Mouse (Mus musculus) cerebral cortex, adult 2 months (tissue): Measurements from ENCODE around the gene Eef2.

Experiments
- WGBS: fragments of 180-500 bp; shearing (Covaris S2); methylation state at CpG from one replicate; pipeline ENCODE4 v1.1.7; 2018; 5-methylcytosine and 5-hydroxymethylcytosine counted together

Eef2 gene

DNA sequence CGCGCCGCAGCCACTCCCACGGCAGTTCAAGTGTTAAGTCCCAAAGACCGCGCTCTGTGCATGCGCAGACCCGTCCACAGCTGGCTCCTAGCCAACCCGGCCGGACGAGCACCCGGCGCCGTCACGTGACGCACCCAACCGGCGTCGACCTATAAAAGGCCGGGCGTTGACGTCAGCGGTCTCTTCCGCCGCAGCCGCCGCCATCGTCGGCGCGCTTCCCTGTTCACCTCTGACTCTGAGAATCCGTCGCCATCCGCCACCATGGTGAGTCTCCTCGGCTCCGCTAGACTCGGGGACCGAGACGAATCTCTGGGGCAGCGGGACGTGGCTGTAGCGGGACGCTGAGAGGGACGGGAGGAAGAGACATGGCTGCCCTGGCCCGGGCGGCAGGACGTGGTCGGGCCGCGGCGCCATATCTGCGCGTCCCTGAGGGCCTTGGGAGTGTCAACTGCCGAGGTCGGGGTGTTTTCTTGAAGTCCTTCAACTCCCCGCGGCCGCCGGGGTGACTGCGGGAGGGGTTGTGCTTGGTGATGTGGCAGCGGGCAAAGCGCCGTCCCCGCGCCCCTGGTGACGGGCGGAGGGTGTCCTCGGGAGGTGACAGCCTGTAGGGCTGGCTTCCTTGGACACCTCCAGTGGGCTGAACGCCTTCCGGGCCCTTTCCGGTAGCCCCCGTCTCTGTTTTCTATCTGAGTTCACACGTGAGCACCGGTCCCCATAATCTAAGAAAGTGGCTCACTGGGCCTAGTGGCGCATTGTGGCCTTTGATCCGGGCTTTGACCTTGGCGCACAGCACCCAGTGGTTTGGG is at the start of gene Eef2:
TSS of gene Eef2 (plus strand) at position 166 of the 806 bp plus-strand sequence.
- under 1% methylated on average over 77 of the region's 77 CpGs for WGBS

DNA sequence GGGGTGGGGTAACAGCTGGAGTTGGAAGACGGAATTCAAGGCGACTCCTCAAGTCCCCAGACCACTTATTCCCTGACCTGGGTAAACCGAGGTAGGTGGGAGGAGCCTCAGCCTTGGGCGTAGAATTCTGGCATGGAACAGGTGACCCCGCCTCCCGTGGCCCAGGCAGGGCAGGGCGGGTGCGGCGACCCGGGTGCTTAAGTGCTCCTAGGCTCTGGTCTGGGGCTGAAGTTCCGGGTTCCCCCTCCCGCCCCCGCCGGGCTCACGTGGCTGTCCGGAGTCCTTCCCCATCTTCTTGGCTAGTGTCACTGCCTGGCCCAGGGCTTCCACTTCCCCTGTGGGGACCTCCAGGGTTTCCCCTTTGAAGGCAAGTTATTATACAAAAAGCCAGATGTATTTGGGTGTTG is 42.2 kb upstream of the Eef2 start:
- WGBS = 10% methylated on average over 16 of the region's 16 CpGs

DNA sequence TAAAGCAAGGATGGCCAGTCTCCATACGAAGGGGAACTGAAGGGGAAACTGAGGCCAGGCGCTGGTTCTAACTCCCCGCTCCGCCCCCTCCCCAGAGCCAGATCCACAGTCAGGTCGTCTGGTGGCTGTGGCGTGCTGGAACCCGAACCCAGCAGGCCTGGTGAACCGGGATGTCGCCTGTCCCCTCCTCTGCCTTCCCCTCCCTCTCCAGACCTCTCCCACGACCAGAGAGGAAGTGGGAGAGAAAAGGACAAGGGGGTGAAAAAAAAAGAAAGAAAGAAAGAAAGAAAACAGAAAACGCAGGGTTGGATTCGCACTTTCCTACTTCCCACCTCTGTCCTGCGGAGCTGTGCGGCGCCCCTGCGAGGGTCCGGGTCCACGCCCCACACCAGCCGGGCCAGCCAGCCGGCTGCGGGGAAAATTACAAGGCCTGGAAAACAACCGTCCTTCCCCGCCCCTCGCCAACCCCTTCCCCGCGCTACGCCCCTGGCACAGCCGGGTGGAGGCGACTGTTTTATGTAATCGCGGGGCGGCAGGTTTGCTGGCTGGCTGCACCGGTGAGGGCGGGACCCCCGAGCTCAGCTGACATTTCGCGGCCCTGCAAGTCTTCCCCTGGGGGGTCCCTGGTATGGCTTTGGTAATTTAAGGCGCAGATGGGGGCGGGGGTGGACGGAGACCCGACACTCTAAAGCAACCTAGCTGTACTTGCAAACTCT is 41.3 kb upstream of the Eef2 start, which contains the start of gene Zbtb7a:
TSS of gene Zbtb7a (plus strand) at position 255 of the 716 bp plus-strand sequence.
- 4% methylated on average over 41 of the region's 41 CpGs for WGBS

DNA sequence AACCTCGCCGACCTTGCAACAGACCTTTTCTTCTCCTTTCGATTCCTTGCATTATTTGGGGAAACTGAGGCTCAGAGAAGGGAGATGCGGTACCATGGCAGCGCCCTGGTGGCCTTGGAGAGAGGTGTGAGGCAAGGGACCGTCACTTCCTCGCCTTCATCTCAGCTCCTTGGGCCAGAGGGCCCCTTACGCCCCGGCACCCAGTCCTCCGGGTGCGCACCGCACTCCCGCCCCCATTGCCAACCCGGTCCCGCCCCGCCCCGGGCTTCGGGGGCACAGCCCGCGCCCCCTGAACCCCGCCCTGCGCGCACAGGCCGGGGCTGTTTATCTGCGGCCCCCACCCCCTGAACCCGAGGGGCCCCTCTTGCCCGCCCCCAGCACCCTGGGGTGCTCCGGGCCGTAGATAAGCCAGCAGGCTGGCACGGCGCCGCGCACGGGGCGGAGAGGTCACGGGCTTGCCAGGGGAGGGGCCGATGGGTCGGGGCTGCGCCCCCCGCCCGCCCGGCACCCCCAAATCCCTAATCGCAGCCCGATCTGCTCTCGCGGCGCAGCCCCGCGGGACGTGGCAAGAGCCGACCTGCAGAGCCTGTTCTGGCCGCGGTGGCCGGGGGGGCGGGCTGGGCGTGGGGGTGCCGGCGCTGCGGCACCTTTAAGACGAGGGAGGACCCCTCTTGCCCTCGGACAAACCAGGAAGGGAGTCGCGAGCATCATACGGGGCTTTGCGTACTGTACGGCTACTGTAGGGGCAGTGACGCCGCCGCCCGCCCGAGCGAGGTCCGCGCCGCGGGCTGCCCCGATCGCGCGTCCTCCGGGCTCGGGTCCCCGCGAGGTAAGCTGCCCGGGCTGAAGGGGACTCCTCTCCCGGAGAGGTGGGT is 40.4 kb upstream of the Eef2 start:
- WGBS = 1% methylated on average over 80 of the region's 86 CpGs

DNA sequence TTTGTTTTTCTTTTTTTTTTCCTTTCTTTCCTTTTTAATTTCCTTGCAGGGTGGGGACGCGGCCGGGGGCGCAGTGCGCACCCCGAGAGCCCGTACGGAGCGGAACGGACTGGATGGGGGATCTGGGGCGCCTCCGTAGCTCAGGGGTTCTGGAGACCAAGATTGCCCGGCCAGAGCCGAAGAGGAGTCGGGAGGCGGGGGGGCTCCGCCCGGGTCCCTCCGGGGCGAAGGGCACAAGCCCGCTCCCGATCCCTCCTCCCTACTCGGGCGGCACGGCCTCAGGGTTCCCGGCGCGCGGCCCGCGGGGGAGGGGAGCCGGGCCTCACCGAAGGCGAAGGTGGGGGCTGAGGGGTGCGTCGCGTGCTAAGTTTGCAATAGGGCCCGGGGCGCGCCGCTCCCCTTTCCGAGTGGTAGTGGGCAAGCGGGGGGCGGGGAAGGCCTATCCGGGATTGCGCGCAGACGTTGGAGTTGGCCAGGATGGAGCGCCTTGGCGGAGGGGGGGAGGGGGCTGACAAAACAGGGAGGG is 39.7 kb upstream of the Eef2 start:
- under 1% methylated on average over 49 of the region's 50 CpGs for WGBS

DNA sequence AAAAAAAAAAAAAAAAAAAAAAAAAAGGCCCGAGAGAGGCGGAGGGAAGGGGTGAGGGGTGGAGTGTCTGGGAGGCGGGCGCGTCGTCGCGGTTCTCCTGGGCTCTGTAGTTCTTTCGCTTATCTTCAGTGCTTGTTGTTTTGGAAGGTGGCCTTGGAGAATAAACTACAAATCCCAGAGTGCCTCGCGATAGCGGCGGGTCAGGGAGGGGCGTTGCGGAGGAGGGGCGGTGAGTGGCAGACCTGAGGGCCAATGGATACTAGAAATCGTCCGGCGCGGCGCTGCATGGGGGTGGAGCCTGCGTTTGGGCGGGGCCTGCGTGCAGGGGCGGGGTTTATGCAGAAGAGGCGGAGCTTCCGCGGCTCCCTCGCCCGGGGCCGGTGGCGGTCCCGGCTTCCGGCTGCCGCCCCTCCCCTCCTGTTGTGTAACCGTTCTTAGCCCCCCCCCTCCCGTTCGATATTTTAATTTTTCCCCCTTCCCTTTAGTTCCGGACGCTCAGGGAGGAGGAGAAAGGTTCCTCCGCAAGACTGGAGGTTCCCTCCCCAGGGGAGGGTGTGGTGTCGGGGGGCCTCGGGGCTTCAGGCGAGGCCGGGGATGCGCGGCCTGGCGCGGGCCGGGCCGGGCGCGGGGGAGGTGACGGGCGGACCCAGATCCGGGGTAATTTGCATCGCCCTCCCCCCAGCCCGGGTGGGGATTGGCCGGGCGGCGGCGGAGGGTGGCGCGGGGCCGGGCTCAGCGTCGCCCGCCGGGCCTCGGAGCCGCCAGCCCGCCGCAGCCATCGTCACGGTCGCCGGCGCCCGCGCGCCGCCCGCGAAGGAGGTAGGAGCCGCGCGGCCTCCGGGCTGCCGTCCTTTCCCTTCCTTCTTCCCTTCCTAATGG is 38.9 kb upstream of the Eef2 start:
- under 1% methylated on average over 86 of the region's 89 CpGs for WGBS

DNA sequence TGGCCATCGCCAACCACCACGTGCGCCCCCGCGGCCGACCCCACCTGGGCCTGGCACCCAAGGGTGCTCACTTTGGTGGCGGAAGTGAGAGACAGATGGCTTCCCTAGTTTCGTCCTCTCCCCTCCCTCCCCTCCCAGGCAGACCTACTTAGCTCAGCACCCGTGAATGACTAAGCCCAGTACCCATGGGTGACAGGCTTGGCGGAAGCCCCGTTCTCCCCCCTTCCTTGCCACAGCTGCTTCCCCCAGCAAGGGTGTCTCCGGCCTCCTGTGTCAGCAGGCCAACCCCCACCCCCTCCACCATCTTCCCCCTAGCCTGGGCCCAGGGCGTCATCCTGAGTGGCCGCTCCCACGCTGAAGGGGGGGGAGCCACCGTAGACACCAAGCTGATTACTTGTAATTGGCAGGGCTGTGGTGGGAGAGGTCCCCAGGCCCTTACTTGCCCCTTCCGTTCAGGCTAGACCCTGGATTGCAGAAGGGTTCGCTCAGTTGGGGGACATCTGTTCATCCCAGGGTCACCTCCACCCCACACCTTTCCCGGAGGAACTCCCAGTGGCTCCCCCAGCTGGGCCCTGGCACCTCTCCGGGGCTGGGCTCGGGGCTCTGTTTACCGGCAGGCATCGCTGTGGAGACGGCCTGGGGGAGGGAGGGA is 38.2 kb upstream of the Eef2 start:
- WGBS = 2% methylated on average over 23 of the region's 24 CpGs

DNA sequence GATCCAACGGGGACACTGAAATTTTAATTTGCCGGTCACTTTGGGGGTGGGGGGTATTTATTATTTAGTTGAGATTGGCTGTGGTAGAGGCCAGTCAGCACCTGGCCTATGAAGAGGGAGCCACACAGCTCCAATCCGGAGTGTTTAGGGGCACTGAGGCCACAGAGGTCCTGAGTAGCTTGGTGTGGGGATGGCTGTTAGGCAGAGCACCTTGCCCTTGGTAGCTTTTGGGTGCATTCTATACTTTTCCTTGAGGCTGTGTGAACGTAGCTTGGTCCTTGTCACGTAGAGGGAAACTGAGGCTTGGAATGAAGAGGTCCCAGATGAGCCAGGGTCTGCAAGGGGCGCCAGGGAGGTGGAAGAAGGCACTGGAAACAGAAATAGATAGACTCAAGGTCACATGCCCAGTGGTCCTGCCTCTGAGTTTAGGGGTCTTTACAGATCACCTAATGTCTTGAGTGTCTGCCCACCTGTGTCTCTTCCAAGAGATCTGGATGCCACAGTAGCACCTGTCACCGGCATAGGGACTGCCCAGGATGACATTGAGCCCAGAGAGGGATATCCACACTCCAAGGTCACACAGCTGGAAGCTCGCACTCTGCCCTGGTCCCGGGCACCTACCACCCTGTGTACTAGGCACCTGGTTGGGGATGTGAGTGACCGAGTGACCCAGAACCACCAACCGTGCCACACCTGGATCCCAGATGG is 37.5 kb upstream of the Eef2 start:
- 38% methylated on average over 11 of the region's 11 CpGs for WGBS

DNA sequence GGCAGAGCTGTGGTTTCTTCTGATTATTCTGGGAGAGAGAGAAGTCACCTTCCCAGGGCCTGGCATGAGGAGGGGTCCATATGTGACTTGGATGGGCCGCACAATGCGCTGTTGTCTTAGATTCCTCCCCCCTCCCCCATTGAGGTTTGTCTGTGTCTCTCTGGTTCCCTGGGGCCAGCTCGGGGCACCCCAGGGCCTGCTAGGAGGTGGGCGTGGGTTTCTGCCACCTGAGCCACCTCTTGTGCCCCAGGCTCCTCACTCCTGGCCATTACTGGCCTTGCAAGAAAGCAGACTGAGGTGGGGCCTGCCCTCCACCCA is 36.9 kb upstream of the Eef2 start:
- WGBS = 60% methylated on average over 4 of the region's 4 CpGs

DNA sequence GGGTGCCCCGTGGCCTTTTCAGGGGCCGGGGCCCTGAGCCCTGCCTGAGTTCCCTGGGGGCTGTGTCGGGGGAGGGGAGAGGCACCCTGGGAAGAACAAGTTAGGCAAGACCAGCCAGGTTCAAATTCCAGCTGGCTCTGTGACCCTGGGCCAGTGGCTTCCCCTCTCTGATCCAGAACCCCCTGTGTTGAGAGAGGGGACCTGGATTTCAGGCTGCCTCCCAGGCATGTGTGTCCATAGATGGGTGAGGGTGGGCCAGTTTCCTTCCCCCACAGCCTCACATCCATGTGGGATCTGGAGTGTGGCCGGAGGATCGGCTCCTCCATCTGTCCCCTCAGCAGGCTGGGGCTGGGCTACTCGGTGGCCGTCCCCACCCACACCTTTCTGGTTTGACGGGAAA is 36.4 kb upstream of the Eef2 start:
- WGBS = 27% methylated on average over 8 of the region's 8 CpGs

DNA sequence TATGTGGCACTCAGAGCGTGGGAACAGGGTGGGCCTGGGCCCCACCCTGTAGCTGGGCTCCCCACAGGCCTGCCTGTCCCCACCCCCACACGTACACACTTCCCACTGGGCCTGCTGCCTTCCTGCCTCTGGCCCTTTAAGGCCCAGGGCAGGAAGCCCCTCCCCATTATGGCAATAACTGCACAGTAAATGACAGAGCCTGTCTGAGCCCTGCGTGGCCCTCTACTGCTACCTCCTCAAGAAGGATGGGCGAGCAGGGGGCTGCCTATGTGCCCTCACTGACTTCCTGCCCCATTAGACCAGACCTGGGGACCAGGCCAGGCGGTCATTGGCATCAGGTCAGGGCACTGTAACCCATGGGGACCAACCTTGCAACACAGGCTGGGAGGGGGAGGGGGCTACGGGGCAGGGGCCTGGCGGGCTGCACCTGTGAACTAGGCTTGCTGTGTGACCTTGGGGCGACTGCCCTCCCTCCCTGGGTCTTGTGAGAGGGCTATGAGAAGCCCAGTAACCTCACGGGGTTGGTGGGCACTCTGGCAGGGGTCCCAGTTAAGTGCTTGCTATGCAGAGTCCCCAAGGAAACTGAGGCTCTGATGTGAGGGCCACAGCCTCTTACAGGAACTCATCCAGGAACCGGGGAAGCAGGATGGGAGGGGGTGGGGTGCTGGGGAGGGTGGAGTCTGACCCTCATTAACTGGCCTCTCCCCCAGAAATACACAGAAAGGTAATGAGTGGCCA is 35.5 kb upstream of the Eef2 start:
- WGBS = 40% methylated on average over 10 of the region's 10 CpGs

DNA sequence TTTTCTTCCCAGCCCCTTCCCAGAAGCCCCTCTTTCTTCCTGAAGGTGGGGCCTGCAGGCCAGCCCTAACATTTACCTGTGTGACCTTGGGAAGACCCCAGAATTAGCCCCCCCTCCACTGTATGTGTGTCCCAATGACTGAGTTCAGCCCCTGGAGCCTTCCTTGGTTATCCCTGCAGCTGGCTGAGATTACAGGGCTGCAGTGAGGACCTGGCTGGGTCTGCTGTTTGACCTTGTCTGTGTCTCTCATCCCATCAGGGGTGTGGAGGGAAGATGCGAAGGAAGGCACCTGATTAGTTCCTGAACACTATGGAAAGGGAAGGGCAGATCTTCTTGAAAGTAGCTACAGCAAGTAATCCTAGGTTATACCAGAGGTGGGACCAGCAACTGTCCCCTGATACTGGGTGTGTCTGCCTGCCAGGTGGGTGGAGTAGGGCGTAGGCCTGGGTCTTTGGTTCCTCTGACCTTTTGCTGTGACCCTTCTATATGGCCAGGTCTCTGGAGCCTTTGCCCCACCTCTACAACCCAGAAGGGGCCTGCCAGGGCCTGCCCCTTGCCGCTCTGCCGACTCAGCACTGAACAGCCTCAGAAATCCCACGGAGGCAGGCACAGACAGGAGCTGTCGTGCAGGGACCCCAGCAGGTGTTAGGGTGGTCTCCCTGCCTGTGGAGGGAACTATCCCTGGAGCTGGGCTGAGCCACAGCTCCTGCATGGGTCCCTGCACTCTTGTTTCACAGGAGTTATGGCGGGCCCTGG is 34.8 kb upstream of the Eef2 start:
- WGBS = 69% methylated on average over 7 of the region's 7 CpGs

DNA sequence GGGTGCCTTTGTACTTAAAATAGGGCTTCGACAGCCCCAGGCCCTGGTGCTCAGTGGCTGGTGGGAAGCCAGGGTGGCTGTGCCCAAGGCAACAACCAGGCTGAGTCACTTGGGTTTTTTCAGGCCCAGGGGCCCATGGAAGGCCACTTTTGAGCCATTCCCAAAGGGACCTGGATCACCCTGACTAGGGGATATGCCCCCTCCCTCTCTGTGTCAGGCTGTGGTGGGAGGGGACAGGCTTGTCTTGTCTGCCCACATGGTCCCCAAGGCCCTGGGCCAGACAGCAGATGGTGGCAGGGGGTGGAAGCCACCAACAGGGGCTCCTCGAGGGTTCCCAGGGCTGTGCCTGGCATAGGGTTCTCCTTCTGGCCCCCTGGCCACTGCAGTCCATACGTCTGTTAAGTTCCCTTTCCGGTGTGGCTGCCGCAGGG is 33.9 kb upstream of the Eef2 start:
- 24% methylated on average over 5 of the region's 5 CpGs for WGBS

DNA sequence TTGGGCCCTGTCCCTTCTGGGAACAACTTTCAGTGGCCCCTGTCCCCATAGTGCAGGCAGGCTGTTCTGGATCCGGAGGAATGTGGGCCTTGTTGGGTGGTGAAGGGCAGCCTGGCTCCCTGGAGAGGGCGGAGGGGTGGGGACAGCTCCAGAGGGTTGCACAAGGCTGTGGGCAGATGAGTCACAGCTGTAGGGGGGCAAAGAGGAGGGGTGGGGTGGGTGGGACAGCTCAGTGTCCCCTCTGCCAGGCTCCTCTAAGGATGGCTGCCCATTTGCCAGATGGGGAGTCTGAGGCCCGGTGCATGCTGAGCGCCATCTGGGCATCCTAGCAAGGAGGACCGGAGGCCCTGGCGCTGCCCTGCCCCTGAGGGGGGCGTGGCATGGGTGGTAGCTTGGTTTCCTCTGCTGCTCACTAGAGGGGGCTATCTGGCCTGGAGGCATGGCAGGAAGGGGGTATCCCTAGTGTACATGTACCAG is 33.2 kb upstream of the Eef2 start:
- WGBS = 65% methylated on average over 7 of the region's 7 CpGs

DNA sequence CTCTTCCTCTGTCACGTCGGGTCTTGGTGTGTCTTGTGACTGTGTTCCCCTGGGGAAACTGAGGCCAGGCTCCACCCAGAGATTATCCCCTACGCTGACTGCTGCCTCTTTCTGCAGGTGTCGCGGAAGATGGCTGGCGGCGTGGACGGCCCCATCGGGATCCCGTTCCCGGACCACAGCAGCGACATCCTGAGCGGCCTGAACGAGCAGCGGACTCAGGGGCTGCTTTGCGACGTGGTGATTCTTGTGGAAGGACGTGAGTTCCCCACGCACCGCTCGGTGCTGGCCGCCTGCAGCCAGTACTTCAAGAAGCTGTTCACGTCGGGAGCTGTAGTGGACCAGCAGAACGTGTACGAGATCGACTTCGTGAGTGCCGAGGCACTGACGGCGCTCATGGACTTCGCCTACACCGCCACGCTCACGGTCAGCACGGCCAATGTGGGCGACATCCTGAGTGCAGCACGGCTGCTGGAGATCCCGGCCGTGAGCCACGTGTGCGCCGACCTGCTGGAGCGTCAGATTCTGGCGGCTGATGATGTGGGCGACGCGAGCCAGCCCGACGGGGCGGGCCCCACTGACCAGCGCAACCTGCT is 32.5 kb upstream of the Eef2 start:
- whole genome bisulfite sequencing = 90% methylated on average over 52 of the region's 52 CpGs

DNA sequence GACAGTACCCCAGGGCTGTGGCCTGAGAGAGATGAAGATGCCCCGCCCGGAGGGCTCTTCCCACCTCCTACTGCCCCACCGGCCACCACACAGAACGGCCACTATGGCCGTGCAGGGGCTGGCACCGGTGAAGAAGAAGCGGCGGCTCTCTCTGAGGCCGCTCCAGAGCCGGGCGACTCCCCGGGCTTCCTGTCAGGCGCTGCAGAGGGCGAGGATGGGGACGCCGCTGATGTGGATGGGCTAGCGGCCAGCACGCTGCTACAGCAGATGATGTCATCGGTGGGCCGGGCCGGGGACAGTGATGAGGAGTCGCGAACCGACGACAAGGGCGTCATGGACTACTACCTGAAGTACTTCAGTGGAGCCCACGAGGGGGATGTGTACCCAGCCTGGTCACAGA is 31.8 kb upstream of the Eef2 start:
- 74% methylated on average over 27 of the region's 27 CpGs for WGBS

DNA sequence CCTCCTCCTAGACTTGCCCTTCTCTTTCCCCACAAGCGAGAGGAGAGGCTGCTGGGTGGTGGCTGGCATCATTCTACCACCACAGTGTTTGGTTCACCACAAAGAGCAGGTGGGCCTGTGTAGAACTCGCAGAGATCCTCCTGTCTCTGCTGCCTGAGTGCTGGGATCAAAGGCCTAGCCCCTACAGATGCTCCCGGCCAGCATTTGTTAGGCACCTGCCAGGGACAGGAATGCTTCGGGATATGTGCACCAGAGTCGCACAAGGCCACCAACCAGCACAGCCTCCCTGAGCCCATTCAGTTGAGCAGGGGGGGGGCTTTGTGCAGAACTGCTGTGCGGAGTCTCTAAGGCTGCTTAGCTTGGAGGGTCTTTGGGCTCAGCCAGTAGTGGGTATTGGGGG is 31.1 kb upstream of the Eef2 start:
- WGBS = 89% methylated on average over 6 of the region's 6 CpGs

DNA sequence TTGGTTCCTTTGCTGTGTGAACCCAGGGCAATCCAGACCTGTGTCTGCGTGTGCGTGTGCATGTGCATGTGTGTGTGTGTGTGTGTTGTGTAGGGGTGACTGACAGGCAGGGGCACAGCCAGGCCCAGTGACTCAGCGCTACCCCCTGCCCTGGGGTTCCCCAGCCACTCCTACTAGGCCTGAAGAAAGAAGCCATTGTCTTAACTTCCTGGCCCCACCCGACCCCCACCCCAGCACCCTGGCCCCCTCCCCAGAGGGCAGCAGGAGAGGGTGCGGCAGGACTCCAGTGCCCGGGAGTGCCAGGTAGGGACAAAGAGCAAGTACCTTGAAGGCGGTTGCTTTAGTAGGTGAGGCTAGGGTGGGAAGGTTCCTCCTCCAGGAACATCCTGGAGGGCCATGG is 30.7 kb upstream of the Eef2 start:
- 68% methylated on average over 7 of the region's 7 CpGs for WGBS
